Mouse (Mus musculus): ENCODE measurements around the gene Epx. TPM values are rescaled to one million over a fixed set of nuclear protein-coding genes. Genes with fewer than 3 reads are reported as not detected.
"Not testable (repeated sequence)": the region's sequence is repeated elsewhere in the genome, so short reads cannot be mapped to it uniquely, and the experiment has no call there.

Epx gene
- total RNA-seq (2021) = under 1 TPM; 0.41 to 0.51 TPM
- long read RNA-seq, experiment 1 = 0 reads
- long read RNA-seq, experiment 2 = 0 reads

DNA sequence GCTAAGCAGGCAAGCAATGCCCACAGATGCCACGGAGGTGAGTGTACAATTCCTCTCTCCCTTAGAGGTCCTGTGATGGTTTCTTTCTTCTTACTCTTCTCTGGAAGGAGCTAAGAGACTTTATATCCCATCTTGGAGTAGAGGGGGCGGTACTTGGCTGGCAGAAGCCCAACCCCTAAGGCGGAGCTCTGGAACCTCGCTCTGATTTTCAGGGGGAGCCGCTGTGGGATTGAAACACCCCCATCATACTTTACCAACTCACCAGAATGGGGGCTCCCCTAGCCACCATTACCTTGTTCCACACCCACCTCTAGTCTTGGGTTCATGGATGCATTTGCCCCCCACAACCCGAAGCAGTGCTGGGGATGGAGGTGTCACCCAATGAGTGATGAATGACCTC, at the start of gene Epx:
Gene Epx (minus strand): TSS at position 101 of the 400 bp plus-strand sequence.
- no peak for DNase-seq (ENCODE audit: low spot score in 2 of 2)

DNA sequence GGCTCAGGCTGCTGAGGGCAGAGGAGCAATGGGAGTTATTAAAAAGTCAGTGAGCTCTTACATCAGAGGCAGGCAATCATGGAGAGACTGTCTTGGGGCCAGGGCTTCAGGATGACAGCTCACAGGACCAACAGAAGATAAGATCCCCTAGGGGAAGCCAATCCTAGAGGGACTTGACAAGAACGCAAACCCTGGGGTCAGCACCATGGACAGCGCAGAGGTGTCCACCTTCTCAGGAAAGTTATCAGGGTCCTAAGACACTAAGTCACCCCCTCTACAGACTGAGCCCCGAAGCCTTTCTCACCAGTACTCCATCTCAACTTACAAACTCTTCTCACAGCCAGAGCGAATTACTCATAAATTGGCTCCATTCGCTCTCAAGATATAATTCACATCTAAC, 45.6 kb upstream of the Epx start, which contains the start of gene Olfr464:
Gene Olfr464 (minus strand): TSS at position 2 of the 400 bp plus-strand sequence.
- DNase-seq (ENCODE audit: low spot score in 2 of 2) = no peak

DNA sequence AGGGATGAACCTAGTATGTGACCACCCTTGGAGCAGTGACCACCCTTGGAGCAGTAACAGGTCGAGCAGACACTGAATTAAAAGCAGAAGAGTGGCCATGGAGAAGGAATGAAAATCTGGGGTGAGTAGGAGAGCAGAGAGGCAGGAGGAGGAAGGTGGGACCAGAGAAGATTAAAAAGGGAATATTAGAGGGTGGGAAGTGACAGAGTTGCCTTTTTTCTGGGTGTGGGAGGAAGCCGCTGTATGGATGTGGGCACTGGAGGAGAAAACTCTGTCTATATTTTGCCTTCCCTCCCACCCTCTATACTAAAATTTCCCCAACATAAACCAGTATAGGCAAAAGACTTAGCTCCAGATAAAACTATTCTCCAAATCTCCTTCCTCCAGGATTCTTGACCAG, 45.0 kb upstream of the Epx start:
- DNase-seq (ENCODE audit: low spot score in 2 of 2) = no peak

DNA sequence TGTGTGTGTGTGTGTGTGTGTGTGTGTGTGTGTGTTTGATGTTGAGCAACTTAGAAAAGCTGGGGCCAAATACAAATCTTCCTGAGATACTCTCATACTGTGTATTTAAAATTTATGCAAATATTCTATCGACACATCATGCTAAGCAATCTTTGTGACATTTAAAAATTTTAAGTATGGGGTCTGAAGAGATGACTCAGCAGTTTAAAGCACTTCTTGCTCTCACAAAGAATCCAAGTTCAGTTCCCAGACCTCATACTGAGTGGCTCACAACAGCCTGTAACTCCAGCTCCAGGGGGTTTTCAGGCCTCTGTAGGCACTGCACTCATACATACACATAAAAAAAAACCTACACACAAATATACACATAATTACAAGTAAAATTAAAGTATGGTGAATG, 40.7 kb upstream of the Epx start:
- no peak for DNase-seq (ENCODE audit: low spot score in 2 of 2)

DNA sequence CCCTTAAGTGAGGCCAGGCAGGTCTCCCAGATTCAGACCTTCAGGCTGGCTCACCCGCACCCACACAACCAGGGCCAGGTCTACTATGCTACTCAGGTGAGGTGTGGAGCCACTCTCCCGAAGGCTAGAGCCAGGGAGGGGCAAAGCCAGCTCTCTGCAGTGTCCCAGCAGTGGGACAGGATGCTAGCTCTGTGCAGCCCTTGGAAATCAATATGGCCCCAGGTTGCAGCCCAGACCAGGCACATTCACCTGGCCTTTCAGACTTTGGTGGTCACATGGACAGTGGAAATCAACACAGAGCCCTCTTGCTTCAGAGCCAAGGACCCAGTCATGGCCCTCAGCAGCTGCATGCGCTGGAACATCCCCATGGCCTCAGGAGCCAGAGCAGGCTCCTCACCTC, 29.0 kb upstream of the Epx start:
- DNase-seq (ENCODE audit: low spot score in 2 of 2) = no peak

DNA sequence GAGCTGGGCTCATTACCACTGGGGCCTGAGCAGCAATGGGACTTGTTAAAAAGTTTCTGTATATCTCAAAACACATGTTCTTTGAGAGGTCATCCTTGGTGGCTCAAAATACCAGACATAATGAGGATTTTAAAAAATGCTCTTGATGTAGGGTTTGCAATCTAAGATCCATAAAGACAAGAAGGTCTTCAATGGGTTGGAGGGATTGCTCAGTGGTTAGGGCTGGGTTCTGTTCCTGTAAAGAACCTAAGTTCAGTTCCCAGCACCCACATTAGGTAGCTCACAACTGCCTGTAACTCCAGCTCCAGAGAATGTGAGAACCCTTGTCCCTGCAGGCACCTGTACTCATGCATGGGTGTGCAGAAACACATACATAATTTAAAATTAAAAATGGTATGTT, 22.0 kb upstream of the Epx start, which contains the start of gene Olfr463:
Gene Olfr463 (minus strand): TSS at position 101 of the 400 bp plus-strand sequence.
- DNase-seq (ENCODE audit: low spot score in 2 of 2) = no peak

DNA sequence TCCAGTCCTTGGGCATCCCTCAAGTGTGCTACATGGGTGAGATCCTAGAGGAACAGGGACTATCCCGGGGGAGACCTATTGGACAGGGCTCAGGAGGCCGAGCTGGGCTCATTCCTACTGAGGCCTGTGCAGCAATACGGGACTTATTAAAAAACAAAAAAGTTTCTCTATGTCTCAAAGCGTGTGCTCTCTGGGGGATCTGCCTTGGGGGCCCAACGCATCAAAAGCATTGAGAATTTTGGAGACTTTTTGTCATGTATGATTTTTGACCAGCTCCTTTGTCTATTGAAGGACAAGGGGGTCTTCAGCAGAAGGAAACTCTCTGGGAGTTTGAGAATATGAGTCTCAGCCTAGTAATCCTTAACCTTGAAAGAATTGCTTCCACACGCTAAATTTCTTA, 16.8 kb upstream of the Epx start, which contains the start of gene Olfr462:
Gene Olfr462 (minus strand): TSS at position 101 of the 400 bp plus-strand sequence.
- DNase-seq (ENCODE audit: low spot score in 2 of 2) = no peak

DNA sequence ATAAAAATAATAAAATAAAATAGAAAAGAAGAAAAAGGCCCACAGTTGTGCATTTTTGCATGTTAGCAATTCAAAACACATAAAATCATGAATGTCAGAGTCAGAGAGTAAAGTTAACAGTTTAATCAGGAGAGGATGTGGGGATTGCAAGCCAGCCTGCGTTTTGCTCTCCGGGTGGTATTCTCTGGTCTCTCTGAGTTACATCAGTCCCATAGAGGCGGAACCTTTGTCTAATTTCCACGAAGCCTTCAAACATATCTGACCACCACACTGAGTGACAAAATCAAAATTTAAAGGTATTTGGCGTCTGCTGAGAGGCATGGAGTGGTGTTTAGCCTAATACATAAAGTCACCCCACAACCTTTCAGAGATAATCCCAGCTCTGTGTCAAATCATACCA, 9.5 kb upstream of the Epx start:
- no peak for DNase-seq (ENCODE audit: low spot score in 2 of 2)

DNA sequence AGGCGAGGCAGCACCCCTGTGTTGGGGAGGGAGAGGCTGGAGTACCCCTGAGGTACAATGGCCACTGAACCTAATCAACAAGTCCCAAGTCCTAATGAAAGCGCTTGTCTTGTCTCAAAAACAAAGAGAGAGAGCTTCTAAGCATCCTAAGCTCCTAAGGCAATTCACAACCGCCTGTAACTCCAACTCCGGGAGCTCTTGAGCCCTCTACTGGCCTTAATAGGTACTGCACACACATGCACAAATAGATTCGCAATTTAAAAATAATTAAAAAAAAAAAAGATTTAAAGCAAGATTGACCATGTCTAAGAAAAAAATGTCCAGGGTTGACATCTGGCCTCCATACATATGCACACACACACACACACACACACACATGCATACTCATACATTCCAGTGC, 8.2 kb upstream of the Epx start:
- DNase-seq (ENCODE audit: low spot score in 2 of 2) = no peak

DNA sequence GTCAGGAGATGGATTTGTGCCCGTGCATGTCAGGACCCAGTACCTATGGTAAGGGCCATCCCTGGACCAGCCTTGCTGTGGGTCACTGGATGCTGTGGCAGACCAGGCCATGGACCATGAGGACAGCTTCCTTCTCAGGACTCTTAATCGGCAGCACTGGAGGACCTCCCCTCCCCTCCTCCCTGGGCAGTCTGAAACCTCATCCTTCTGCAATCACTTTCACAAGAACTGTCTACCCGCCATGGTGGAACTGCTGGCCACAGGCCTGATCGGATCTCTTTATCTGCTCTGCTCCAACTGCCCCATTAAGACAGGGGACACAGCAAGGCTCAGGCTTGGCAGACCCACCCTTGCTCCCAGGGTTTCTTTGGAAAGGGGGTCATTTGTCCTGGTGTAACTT, 6.4 kb upstream of the Epx start:
- DNase-seq (ENCODE audit: low spot score in 2 of 2) = no peak

DNA sequence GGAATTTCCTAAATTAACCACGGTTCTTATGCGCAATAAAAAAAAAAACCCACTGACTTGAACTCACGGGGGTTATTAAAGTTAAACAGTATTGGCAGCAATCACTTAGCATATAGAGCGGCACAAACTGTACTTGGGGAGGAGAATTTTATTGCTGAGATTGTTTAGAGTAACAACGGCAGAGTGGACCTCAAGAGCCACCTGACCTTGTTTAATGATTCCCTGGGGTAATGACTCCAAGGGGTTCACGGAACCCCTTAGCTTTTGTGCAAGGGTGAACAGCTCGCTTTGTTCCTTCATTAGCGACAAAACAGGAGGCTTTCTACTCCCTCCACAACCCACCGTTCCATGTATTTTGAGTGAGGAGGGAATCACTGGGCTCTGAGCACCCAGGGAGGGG, 4.5 kb upstream of the Epx start:
- DNase-seq (ENCODE audit: low spot score in 2 of 2) = no peak

DNA sequence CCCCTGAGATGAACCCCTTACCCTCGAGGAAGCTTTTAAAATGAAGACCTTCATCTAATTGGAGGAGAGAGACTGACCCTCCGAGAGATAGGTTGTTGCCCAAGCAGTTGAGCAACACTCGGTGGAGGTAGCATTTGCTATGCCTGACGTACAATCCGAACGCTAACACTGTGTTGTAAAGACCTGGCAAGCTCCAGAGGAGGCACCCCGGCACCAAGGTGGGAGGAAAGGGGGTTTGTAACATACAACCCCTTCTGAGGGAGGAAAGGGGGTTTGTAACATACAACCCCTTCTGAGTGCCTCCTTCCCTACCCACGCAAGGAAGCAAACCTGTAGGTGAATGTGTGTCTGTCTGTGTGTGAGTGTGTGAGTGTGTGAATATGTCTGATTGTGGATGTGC, 3.6 kb downstream of the Epx start:
- no peak for DNase-seq (ENCODE audit: low spot score in 2 of 2)

DNA sequence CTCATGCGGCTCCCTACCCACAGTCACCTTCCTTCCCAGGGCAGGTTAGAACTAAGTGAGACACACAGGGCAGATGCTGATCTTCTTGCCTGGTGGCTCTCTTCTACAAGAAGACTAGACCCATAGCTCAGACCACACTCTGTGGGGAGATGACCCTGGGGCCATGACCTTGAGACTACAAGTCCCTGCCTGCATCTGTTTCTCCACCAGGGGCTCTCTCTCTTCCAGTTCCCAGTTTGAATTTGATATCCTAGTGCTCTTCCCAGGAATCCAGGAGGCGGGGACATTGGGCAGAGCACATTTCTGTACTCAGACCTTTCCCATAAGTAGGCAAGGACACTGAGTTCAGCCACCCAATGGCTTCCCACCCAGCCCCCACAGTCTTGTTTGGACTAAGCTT, 5.2 kb downstream of the Epx start:
- DNase-seq (ENCODE audit: low spot score in 2 of 2) = no peak

DNA sequence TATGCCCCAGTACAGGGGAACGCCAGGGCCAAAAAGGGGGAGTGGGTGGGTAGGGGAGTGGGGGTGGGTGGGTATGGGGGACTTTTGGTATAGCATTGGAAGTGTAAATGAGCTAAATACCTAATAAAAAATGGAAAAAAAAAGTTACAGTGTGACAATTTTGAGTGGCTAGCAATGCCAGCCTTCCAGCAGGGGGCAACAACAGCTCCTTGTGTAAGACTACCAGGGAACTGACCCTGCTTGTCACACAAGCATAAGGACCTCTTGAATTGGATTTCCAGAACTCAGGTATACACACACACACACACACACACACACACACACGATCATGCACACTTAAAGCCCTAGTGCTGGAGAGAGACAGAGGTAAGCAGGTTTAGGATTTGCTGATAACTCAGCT, 8.4 kb downstream of the Epx start:
- not testable (repeated sequence) for DNase-seq (ENCODE audit: low spot score in 2 of 2)

DNA sequence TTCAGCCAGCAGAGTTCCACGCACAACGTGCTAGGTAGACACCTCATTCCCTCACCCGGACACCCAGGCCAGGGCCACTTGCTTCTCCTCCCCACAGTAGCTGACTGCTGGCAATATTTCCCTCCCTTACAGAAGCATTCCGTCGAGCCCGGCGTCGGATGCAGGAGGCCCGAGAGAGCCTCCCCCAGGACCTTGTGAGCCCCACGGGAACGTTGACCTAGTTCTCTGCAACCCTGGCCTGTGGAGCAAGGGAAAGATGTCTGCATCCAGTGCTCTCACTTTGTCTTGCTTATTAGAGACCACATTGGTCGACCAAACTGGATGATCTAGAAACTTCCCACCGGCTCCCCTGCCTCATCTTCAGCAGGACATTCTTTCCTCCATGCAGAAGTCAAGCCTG, 12.5 kb downstream of the Epx start:
- DNase-seq (ENCODE audit: low spot score in 2 of 2) = no peak

DNA sequence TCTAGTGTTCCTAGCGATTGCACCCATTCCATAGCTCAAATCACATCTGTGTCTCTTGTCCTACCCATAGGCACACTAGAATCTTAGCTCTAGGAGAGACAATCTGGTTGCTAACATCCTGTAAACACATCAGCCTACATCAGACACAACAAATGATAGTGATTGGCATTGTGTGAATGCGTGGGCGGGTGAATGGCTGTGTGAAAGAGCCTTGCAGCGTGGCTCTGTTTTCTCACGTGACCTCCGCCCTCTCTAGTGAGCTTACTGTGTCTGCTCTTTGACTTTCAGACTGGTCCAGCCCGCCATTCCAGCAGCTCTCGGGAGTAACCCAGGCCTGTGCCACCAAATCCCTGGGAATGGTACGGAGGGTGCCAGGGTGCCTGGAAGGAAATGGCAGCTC, 14.9 kb downstream of the Epx start:
- DNase-seq (ENCODE audit: low spot score in 2 of 2) = no peak

DNA sequence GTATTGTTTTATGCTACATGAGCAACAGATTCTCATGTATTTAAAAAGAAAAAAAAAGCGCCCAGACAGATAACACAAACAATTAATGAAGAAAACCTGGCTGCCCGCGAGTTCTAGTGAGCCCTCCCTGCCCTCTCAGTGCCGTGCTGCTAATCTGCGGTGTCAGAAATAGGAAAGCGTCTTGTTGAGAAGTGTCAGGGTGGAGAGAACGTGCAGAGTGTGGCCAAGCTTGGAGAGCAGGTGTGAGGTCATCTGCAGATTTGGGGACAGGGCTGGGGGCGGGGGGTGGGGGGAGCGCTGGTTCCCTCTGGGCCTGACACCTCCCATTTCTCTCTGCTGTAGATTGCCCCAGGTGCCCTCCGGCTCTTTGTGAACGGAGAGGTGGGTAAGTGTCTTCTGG, 16.1 kb downstream of the Epx start:
- no peak for DNase-seq (ENCODE audit: low spot score in 2 of 2)

DNA sequence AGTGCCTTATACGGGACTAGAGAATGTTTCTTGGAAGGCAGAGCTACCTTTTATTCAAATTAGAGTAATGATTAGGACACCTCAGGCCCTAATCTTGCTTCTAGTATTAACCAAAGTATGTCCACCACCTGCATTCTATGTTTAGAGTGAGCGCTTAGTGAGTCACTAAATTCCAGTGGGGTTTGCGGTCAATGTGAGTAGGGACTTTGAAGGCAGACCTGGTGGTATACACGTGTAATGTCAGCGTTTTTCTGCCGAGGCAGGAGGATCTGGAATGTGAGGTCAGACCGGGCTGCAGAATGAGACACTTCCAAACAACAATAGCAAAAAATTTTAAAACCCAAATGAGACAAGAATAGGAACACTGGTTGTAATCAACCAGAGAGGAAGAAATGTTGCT, 20.8 kb downstream of the Epx start:
- DNase-seq (ENCODE audit: low spot score in 2 of 2) = no peak

DNA sequence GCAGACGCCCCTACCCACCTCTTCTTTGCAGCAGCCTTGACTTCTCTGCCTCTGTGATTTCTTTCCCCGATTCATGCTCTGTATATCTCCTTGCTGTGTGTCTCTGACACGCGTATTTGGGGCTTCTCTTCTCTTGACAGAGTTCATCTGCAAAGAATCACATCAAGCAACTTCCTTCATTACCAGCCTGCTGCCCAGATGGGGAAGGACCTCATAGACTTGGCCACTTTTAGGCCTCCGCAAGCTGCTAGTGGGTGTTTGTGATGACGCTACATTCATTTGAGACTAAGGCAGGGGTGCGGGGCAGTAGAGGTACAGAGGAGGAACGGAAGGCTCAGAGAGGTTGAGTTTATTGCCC, 21.8 kb downstream of the Epx start:
- DNase-seq (ENCODE audit: low spot score in 2 of 2) = peak; percentile 15 to 50

DNA sequence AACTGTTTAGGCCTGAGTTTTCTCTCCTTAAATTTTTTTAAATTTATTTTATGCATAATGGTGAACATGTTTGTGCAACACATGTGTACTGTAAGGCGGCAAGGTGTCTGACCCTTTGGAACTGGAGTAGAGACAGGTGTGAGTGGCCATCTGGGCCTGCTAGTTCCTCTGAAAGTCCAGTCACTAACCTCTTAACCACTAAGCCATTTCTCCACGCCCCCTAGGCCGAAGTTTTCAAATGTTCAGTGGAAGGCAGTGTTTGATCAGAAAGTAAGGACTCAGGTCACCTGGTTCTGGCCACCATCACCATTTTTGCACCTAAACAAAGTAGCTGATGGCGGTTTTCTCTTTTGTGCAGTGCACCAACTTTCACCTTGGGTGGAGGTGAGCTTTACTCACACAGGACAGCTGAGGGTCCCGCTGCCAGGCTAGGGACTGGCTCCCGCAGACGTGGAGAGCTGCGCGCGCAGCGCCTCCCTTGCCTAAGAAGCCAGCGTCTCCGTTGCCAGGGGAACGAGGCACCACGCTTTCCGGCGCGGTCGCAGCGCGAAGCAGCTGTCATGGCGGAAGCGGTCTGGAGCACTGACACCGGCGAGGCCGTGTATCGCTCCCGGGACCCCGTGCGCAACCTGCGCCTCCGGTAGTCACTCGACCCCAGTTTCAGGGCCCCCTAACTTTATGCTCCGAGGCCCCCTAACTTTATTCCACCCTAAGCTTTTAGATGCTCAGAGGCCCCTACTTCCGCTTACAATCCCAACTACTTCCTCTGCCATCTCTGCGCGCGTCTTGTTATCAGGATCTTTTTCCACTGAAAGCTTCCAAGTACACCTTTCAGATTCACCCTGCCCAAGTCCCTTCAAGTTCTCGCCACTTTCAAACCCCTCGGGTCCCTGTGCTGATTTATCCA, 22.4 kb downstream of the Epx start, which contains the start of gene Mks1:
Gene Mks1 (plus strand): TSS at position 526 of the 907 bp plus-strand sequence.
- peak; percentile 89 to 91 for DNase-seq (ENCODE audit: low spot score in 2 of 2)

DNA sequence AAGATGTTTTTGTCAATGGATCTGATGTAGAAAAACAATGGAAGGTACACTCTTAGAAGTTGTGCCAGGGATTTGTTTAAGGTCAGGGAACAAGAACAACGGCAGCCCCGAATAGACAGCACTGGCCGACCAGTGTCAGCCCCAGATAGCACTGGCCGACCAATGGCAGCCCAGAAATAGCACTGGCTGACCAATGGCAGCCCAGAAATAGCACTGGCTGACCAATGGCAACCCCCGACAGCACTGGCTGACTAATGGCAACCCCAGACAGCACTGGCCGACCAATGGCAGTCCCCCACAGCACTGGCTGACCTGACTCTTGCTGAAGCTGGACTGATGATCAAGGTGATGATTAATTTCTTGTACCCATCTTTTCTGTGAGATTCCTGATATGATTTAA, 27.5 kb downstream of the Epx start:
- DNase-seq (ENCODE audit: low spot score in 2 of 2) = no peak

DNA sequence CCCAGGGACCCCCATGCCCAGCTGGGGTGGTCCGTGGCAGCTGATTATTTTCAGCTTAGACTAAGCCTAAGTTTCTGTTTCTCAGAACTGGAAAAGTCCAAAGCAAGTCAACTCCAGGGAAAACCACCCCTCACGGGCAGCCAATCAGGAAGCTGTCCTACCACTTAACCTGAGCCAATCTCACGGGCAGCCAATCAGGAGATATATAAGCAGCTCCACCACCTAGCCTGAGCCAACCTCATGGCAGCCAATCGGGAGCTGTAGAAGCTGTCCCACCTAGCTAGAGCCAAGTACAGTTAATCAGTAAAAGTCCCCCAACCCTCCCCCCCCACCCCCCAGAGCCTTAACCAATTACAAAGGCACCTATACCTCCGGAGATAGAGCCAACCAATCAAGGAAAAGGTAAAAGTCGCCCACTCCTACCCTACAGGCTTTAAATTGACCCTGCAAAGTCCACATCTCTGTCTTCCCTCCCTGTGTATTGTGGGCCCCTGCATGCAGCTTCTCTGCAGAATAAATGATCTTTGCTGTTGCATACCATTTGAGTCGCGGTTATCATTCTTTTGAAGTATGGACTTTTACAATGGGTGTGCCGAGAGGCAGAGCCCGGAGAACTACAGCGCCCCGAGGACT, 28.3 kb downstream of the Epx start:
- DNase-seq (ENCODE audit: low spot score in 2 of 2) = no peak
